ENCODE assay signal across 9 mouse cellular contexts in genomic region chr13:113266495-113266951, GRCm38 (mm10). TPM values are rescaled to one million over a fixed set of nuclear protein-coding genes. Genes with fewer than 3 reads are reported as not detected.
DNase-seq lines count a peak whose midpoint lies in the region; ATAC-seq and TF ChIP-seq lines count a peak whose summit lies in the region.
"Had no signal": no experiment of that assay in that cellular context is flagged by ENCODE, and none has a peak within 500 bp of the region (broad histone marks: within the 10 kb centered on the region; RNA-seq: fewer than 3 reads in every experiment).

No protein-coding gene starts in this region.

- no peaks in the 10 kb centered on the region for H3K36me3 ChIP-seq in forebrain, embryonic 16.5 days (ENCODE audit: control insufficient read depth, insufficient read depth)
- no peaks in the 10 kb centered on the region for H3K36me3 ChIP-seq in lung, postnatal 0 days (ENCODE audit: insufficient read depth, low read length)

- H3K27ac ChIP-seq in forebrain, embryonic 16.5 days (ENCODE audit: low read length) = no peak overlapping the region
- H3K27ac ChIP-seq in layer of hippocampus, adult 2 months = no peak overlapping the region
- H3K27ac ChIP-seq in lung, postnatal 0 days (ENCODE audit: low read length) = no peak overlapping the region

- peak; percentile 95 for TF ChIP-seq CTCF in layer of hippocampus, adult 2 months (conservative IDR thresholded peaks at IDR 0.05)
- TF ChIP-seq CTCF in lung, postnatal 0 days (IDR thresholded peaks at IDR 0.05) = peak; percentile 88

- 0 out of 2 replicates have a peak, but pooled peaks have one; percentile 17 for TF ChIP-seq EP300 in lung, postnatal 0 days (IDR thresholded peaks at IDR 0.05)

- no peak overlapping the region for H3K9ac ChIP-seq in forebrain, embryonic 16.5 days (replicated peaks; ENCODE audit: low read depth, low read length)
- no peak overlapping the region for H3K9ac ChIP-seq in lung, postnatal 0 days (replicated peaks; ENCODE audit: low read depth)

- H3K4me1 ChIP-seq in forebrain, embryonic 16.5 days (replicated peaks; ENCODE audit: control insufficient read depth, insufficient read depth, low read length) = peaks cover 6% of the 10 kb centered on the region
- H3K4me1 ChIP-seq in lung, postnatal 0 days (ENCODE audit: insufficient read depth, low read depth, low read length) = no peaks in the 10 kb centered on the region

- H3K4me3 ChIP-seq in forebrain, embryonic 16.5 days (replicated peaks; ENCODE audit: low read length) = no peak overlapping the region
- no peak overlapping the region for H3K4me3 ChIP-seq in layer of hippocampus, adult 2 months
- no peak overlapping the region for H3K4me3 ChIP-seq in lung, postnatal 0 days (ENCODE audit: low read depth, low read length)
- H3K4me3 ChIP-seq: myocyte had no signal

- intact Hi-C loops in heart, postnatal 36 days (cut with DNase I) = loop anchor here (1.0 to 5.0 kb wide), 4 partner anchors 39 to 601 kb away; partner anchors contain the start of genes Gpx8, Gzmk and Snx18

- DNase-seq in MN1 (ENCODE audit: low spot score) = peak; percentile 84
- peak; percentile 18 for DNase-seq in cerebellum, adult 11-12 months
- peak; percentile 73 to 81 for DNase-seq in heart, postnatal 36 days
- DNase-seq in layer of hippocampus, adult 2 months (ENCODE audit: low spot score in 2 of 2) = peak; percentile 58 to 85
- peak; percentile 74 for DNase-seq in lung, postnatal 0 days (ENCODE audit: low spot score)
- peak; percentile 56 for DNase-seq in retina, adult 2 months (ENCODE audit: low read depth, low spot score)
- peak; percentile 80 for DNase-seq in thymus, postnatal 4 days

- no peak overlapping the region for H3K4me2 ChIP-seq in forebrain, embryonic 16.5 days (ENCODE audit: low read length)
- H3K4me2 ChIP-seq in lung, postnatal 0 days (replicated peaks; ENCODE audit: low read depth, low read length) = peak overlapping the region; percentile 28

- ATAC-seq in forebrain, embryonic 16.5 days = peak; percentile 22; the same call in 1 of the 2 replicates
- peak; percentile 38 for ATAC-seq in lung, postnatal 0 days

- no peaks in the 10 kb centered on the region for H3K27me3 ChIP-seq in forebrain, embryonic 16.5 days (replicated peaks; ENCODE audit: control insufficient read depth, insufficient read depth, low read length)
- no peaks in the 10 kb centered on the region for H3K27me3 ChIP-seq in lung, postnatal 0 days (replicated peaks; ENCODE audit: insufficient read depth, low read length)

- H3K9me3 ChIP-seq in forebrain, embryonic 16.5 days (ENCODE audit: control insufficient read depth, low read length) = no peaks in the 10 kb centered on the region
- no peaks in the 10 kb centered on the region for H3K9me3 ChIP-seq in lung, postnatal 0 days (ENCODE audit: low read length)

- WGBS in forebrain, embryonic 16.5 days = 28% methylated on average over 9 of the region's 9 CpGs
- 24% methylated on average over 9 of the region's 9 CpGs for WGBS in lung, postnatal 0 days

RNA-seq across cellular contexts. Expression of gene BC067074, which starts 26.4 kb away (rescaled TPM):
- polyA plus RNA-seq in forebrain, embryonic 16.5 days (2015; fragmentation: Nextera tagmentation; extraction: Ambion mirVana) = 0.60 and 0.73 TPM in 2 replicates
- total RNA-seq in heart, postnatal 36 days (2021) = 1 to 10 TPM; 1.7 to 2.4 TPM
- 1 to 10 TPM in 1 of 2 experiments, under 1 TPM in 1; 0.86 to 1.6 TPM for total RNA-seq in layer of hippocampus, adult 2 months (2021)
- polyA plus RNA-seq in lung, postnatal 0 days (2015; fragmentation: Nextera tagmentation; extraction: Ambion mirVana) = 3.3 and 4.2 TPM in 2 replicates

RNA-seq across cellular contexts. Expression of gene Gzmk, which starts 40.8 kb away (rescaled TPM):
- polyA plus RNA-seq in forebrain, embryonic 16.5 days (2015; fragmentation: Nextera tagmentation; extraction: Ambion mirVana) = 0.16 TPM in 1 of 2 replicates, not detected in the other
- total RNA-seq in heart, postnatal 36 days (2021) = not detected
- total RNA-seq in layer of hippocampus, adult 2 months (2021) = under 1 TPM in 1 of 2 experiments, not detected in 1; 0.28 TPM
- polyA plus RNA-seq in lung, postnatal 0 days (2015; fragmentation: Nextera tagmentation; extraction: Ambion mirVana) = not detected in 2 replicates
- polyA plus RNA-seq: myocyte had no signal

RNA-seq across cellular contexts. Expression of gene Esm1, which starts 57.1 kb away (rescaled TPM):
- 0.84 and 1.2 TPM in 2 replicates for polyA plus RNA-seq in forebrain, embryonic 16.5 days (2015; fragmentation: Nextera tagmentation; extraction: Ambion mirVana)
- total RNA-seq in heart, postnatal 36 days (2021) = under 1 TPM; 0.28 to 0.51 TPM
- not detected for total RNA-seq in layer of hippocampus, adult 2 months (2021)
- 4.8 and 5.3 TPM in 2 replicates for polyA plus RNA-seq in lung, postnatal 0 days (2015; fragmentation: Nextera tagmentation; extraction: Ambion mirVana)
- polyA plus RNA-seq: myocyte had no signal

Comparison
In these comparisons a context has a peak if more than half of its experiments do, and no peak if none do; other contexts are left out.
1. DNase-seq: peak in every context shown above with its lines; median percentile 84 in MN1; 80 in thymus, postnatal 4 days; 77 in heart, postnatal 36 days; 74 in lung, postnatal 0 days; 72 in layer of hippocampus, adult 2 months; 56 in retina, adult 2 months; 18 in cerebellum, adult 11-12 months.